Mouse (Mus musculus): ENCODE measurements around the gene Auts2. TPM values are rescaled to one million over a fixed set of nuclear protein-coding genes. Genes with fewer than 3 reads are reported as not detected.

The Auts2 gene
- total and polyA plus RNA-seq, 3 experiments, result 16.9 to 35.7 (median 28.1) TPM

DNA sequence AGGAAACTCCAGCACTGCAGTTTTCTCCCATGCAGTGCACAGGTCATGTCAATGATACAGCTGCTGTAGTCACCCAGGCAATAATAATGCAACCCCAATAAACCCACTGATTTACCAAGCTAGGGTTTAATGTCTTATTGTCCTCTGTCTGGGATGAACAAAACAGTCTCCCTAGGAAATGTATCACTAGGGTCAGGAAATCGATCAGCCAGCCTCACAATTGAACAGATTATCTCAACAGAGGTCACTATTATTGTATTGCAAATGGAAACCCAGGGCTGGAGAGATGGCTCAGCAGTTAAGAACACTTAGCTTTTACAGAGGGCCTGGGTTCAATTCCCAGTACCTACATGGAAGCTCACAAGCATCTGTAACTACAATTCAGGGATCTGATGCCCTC lies 65.6 kb downstream of the Auts2 start:
- TF ChIP-seq CTCF (IDR thresholded peaks at IDR 0.05) (no peak), EP300 (IDR thresholded peaks at IDR 0.05; ENCODE audit: insufficient read depth, low read depth, low read length) (no peak), POLR2A (IDR thresholded peaks at IDR 0.05; ENCODE audit: insufficient read depth, low read depth, low read length) (no peak)
- no peak overlapping the region for H3K27ac ChIP-seq
- H3K36me3 ChIP-seq (ENCODE audit: control insufficient read depth, insufficient read depth, low read length), result no peaks in the 10 kb centered on the region
- WGBS, result 76% methylated on average over 1 of the region's 1 CpGs
- H3K79me2 ChIP-seq (replicated peaks; ENCODE audit: control insufficient read depth, insufficient read depth, low read length), result no peaks in the 10 kb centered on the region
- intact Hi-C loops (cut with DNase I), result no loop called here
- H3K4me3 ChIP-seq, result no peak overlapping the region
- no peak overlapping the region for H3K9ac ChIP-seq (ENCODE audit: low read depth, low read length)
- H3K4me1 ChIP-seq (ENCODE audit: control insufficient read depth, insufficient read depth, low read length), result 0 out of 2 replicates have a peak, but pooled peaks cover 1% of the 10 kb centered on the region
- H3K27me3 ChIP-seq (ENCODE audit: control insufficient read depth, insufficient read depth, low read length), result no peaks in the 10 kb centered on the region
- DNase-seq, result no peak

GRCm38 (mm10) chr5:132472905-132473321 lies 70.2 kb downstream of the Auts2 start:
- Histone ChIP-seq H3K4me1 (ENCODE audit: control insufficient read depth, insufficient read depth, low read length) (peaks cover 1% of the 10 kb centered on the region; the same call in 1 of the 2 replicates), H3K79me2 (replicated peaks; ENCODE audit: control insufficient read depth, insufficient read depth, low read length) (0 out of 2 replicates have a peak, but pooled peaks cover 1% of the 10 kb centered on the region), H3K27ac (peak overlapping the region; percentile 66), H3K9ac (ENCODE audit: low read depth, low read length) (no peak overlapping the region), H3K27me3 (ENCODE audit: control insufficient read depth, insufficient read depth, low read length) (no peaks in the 10 kb centered on the region; the same call in 1 of the 2 replicates), H3K36me3 (ENCODE audit: control insufficient read depth, insufficient read depth, low read length) (0 out of 2 replicates have a peak, but pooled peaks cover 2% of the 10 kb centered on the region), H3K4me3 (no peak overlapping the region)
- TF ChIP-seq POLR2A (IDR thresholded peaks at IDR 0.05; ENCODE audit: insufficient read depth, low read depth, low read length) (no peak), CTCF (IDR thresholded peaks at IDR 0.05) (no peak), EP300 (IDR thresholded peaks at IDR 0.05; ENCODE audit: insufficient read depth, low read depth, low read length) (no peak)
- peak in 1 of 2 experiments; percentile 32 for DNase-seq
- intact Hi-C loops (cut with DNase I), result no loop called here
- 55% methylated on average over 5 of the region's 5 CpGs for WGBS

- intact Hi-C loops (cut with DNase I), result no loop called here
- Histone ChIP-seq H3K4me1 (ENCODE audit: control insufficient read depth, insufficient read depth, low read length) (peaks cover 1% of the 10 kb centered on the region; the same call in 1 of the 2 replicates), H3K9ac (ENCODE audit: low read depth, low read length) (peak overlapping the region; percentile 48), H3K27ac (peak overlapping the region; percentile 66), H3K4me3 (no peak overlapping the region), H3K79me2 (replicated peaks; ENCODE audit: control insufficient read depth, insufficient read depth, low read length) (0 out of 2 replicates have a peak, but pooled peaks cover 1% of the 10 kb centered on the region), H3K27me3 (ENCODE audit: control insufficient read depth, insufficient read depth, low read length) (no peaks in the 10 kb centered on the region; the same call in 1 of the 2 replicates), H3K36me3 (ENCODE audit: control insufficient read depth, insufficient read depth, low read length) (0 out of 2 replicates have a peak, but pooled peaks cover 2% of the 10 kb centered on the region)
- 60% methylated on average over 5 of the region's 5 CpGs for WGBS
- TF ChIP-seq EP300 (IDR thresholded peaks at IDR 0.05; ENCODE audit: insufficient read depth, low read depth, low read length), result no peak
- TF ChIP-seq POLR2A (IDR thresholded peaks at IDR 0.05; ENCODE audit: insufficient read depth, low read depth, low read length), result no peak
- no peak for TF ChIP-seq CTCF (IDR thresholded peaks at IDR 0.05)
- DNase-seq, result peak in 1 of 2 experiments; percentile 43
Measured at GRCm38 (mm10) chr5:132472184-132472829, 70.8 kb downstream of the Auts2 start.

- H3K36me3 ChIP-seq (ENCODE audit: control insufficient read depth, insufficient read depth, low read length), result peaks cover 4% of the 10 kb centered on the region; the same call in 1 of the 2 replicates
- TF ChIP-seq CTCF (IDR thresholded peaks at IDR 0.05) (no peak), EP300 (IDR thresholded peaks at IDR 0.05; ENCODE audit: insufficient read depth, low read depth, low read length) (no peak), POLR2A (IDR thresholded peaks at IDR 0.05; ENCODE audit: insufficient read depth, low read depth, low read length) (no peak)
- no peak overlapping the region for H3K4me3 ChIP-seq
- H3K27ac ChIP-seq, result no peak overlapping the region; the same call in 1 of the 2 replicates
- H3K4me1 ChIP-seq (ENCODE audit: control insufficient read depth, insufficient read depth, low read length), result peaks cover 1% of the 10 kb centered on the region; the same call in 1 of the 2 replicates
- DNase-seq, result no peak
- intact Hi-C loops (cut with DNase I), result no loop called here
- H3K27me3 ChIP-seq (ENCODE audit: control insufficient read depth, insufficient read depth, low read length), result no peaks in the 10 kb centered on the region; the same call in 1 of the 2 replicates
- 95% methylated on average over 2 of the region's 2 CpGs for WGBS
- H3K9ac ChIP-seq (ENCODE audit: low read depth, low read length), result no peak overlapping the region
- H3K79me2 ChIP-seq (replicated peaks; ENCODE audit: control insufficient read depth, insufficient read depth, low read length), result 0 out of 2 replicates have a peak, but pooled peaks cover 1% of the 10 kb centered on the region
Measured at GRCm38 (mm10) chr5:132467364-132467743, 75.8 kb downstream of the Auts2 start.

DNA sequence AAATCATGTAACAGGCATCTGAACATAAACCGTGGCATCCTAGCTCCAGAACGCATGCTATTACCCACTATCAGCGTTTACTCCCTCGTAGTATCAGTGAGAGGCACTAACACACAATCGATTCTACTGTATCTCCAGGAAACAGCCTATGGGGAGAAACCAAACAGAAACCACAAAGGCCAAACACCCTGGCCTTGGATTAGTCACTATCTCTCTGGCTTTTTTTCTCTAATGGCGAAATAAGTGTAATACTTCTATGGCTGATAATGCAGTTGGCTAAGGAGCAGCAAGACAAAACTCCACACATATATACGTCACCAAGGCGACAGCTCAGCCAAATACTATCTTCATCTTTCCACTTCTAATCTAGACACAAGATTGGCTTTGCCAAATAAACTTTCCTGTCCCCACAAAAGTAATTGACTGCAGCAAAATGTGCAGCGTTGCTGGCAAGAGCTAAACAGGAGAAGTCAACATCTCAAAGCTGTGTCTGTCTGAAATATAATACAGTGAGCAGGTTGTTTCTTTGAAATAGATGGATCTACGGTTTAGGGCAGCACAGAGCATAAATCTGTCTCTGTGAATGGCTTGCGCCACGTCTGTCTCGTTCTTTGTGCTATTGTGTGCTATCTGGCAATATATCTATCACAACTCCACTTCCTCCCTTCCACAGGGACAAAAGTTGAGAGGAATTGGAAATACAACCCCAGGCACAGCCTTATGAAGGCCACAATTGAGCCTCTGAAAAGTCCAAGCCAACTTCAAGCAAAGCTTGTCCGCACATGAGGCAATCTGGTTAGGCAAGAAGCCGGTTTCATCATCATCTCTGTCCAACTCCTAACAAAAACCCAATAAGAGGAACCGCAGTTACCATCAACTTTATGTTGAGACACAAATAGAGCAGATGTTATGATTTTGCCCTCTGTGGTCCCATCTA lies 76.4 kb downstream of the Auts2 start:
- Histone ChIP-seq H3K27me3 (ENCODE audit: control insufficient read depth, insufficient read depth, low read length) (no peaks in the 10 kb centered on the region; the same call in 1 of the 2 replicates), H3K79me2 (replicated peaks; ENCODE audit: control insufficient read depth, insufficient read depth, low read length) (0 out of 2 replicates have a peak, but pooled peaks cover 1% of the 10 kb centered on the region), H3K27ac (peak overlapping the region; percentile 31; the same call in 1 of the 2 replicates), H3K9ac (ENCODE audit: low read depth, low read length) (no peak overlapping the region), H3K36me3 (ENCODE audit: control insufficient read depth, insufficient read depth, low read length) (peaks cover 2% of the 10 kb centered on the region; the same call in 1 of the 2 replicates), H3K4me3 (no peak overlapping the region), H3K4me1 (ENCODE audit: control insufficient read depth, insufficient read depth, low read length) (0 out of 2 replicates have a peak, but pooled peaks cover 1% of the 10 kb centered on the region)
- intact Hi-C loops (cut with DNase I), result no loop called here
- TF ChIP-seq CTCF (IDR thresholded peaks at IDR 0.05), result no peak
- no peak for TF ChIP-seq EP300 (IDR thresholded peaks at IDR 0.05; ENCODE audit: insufficient read depth, low read depth, low read length)
- peak in 1 of 2 experiments; percentile 49 for DNase-seq
- 51% methylated on average over 16 of the region's 16 CpGs for WGBS

Measured in heart, adult 2 months (tissue).